In the genomic region with DNA sequence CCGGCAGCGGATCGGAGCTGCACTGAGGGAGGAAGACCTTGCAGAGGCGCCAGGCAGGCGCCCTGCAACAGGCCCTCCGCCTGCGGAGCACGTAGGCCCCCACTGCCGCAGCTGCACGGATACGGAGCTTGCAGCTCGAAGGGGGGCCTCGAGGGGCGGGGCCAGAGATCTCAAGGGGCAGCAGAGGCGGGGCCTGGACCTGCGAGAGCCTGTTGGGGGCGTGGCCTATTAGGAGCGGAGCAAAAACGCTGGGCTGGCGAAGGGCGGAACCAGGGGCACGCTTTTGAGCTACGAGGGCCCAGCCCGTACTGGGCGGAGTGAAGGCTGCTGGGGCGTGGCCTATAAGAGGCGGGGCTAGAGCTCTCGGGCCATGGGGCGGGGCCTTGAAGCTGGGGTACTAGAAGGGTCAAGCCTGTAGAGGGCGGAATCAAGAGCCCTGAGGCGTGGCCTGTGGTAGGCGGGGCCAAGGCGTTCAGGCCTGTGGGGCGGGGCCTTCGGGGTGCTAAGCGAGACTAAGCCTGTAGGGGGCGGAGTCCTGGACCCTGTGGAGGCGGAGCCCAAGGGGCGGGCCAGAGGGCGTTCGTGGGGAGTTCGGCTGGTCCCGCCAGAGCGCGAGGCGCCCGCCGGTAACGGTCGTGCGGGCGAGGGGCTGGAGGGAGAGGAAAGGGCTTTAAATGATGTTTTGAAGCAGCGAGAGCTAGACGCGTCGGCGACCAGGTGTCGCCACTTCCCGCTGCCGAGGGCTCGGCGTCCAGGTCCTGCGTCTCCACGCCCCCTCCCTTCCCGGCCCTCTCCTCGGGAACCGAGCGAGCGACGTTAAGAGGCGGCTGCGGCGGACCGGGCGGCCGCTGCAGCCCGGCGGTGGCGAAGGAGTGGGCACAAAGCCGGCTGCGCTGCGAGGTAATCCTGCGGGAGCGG, we compare ENCODE assay signal across 8 mouse cellular contexts. TPM values are rescaled to one million over a fixed set of nuclear protein-coding genes. Genes with fewer than 3 reads are reported as not detected.
DNase-seq lines count a peak whose midpoint lies in the region; ATAC-seq and TF ChIP-seq lines count a peak whose summit lies in the region.

No protein-coding gene starts in this region.

- H3K9me3 ChIP-seq in kidney, embryonic 14.5 days (ENCODE audit: control insufficient read depth, low read length) = no peaks in the 10 kb centered on the region
- no peaks in the 10 kb centered on the region for H3K9me3 ChIP-seq in limb, embryonic 15.5 days

- peak overlapping the region; percentile 63 for H3K27ac ChIP-seq in bone marrow macrophage, adult 2 months (ENCODE audit: insufficient read depth, low read depth, low read length)
- H3K27ac ChIP-seq in embryonic fibroblast, embryonic 13.5 days (ENCODE audit: insufficient read depth, low read length) = peak overlapping the region; percentile 55
- H3K27ac ChIP-seq in kidney, embryonic 14.5 days (ENCODE audit: low read depth, low read length) = peak overlapping the region; percentile 91
- peak overlapping the region; percentile 93 for H3K27ac ChIP-seq in limb, embryonic 15.5 days

- H3K4me1 ChIP-seq in bone marrow macrophage, adult 2 months (ENCODE audit: control insufficient read depth, insufficient read depth, low read length) = peaks cover 3% of the 10 kb centered on the region; the same call in 1 of the 2 replicates
- H3K4me1 ChIP-seq in embryonic fibroblast, embryonic 13.5 days (ENCODE audit: control insufficient read depth, insufficient read depth, low read length) = no peaks in the 10 kb centered on the region
- peaks cover 12% of the 10 kb centered on the region for H3K4me1 ChIP-seq in kidney, embryonic 14.5 days (ENCODE audit: control insufficient read depth, insufficient read depth, low read length)
- H3K4me1 ChIP-seq in limb, embryonic 15.5 days = peaks cover 26% of the 10 kb centered on the region

- under 1% methylated on average over 79 of the region's 84 CpGs for WGBS in kidney, embryonic 14.5 days
- WGBS in limb, embryonic 15.5 days = under 1% methylated on average over 79 of the region's 84 CpGs

- TF ChIP-seq POLR2A in bone marrow macrophage, adult 2 months (IDR thresholded peaks at IDR 0.05; ENCODE audit: borderline replicate concordance, low read depth, low read length) = peak; percentile 72; the same call in 1 of the 2 replicates
- TF ChIP-seq POLR2A in embryonic fibroblast, embryonic 13.5 days (IDR thresholded peaks at IDR 0.05; ENCODE audit: low read depth, low read length) = peak; percentile 99

- H3K36me3 ChIP-seq in kidney, embryonic 14.5 days (ENCODE audit: control insufficient read depth, insufficient read depth, low read length) = no peaks in the 10 kb centered on the region
- no peaks in the 10 kb centered on the region for H3K36me3 ChIP-seq in limb, embryonic 15.5 days

- peak overlapping the region; percentile 77 for H3K4me2 ChIP-seq in kidney, embryonic 14.5 days (replicated peaks; ENCODE audit: low read depth, low read length)
- peak overlapping the region; percentile 82 for H3K4me2 ChIP-seq in limb, embryonic 15.5 days

- peak overlapping the region; percentile 94 for H3K9ac ChIP-seq in kidney, embryonic 14.5 days (ENCODE audit: low read depth, low read length)
- peak overlapping the region; percentile 67 for H3K9ac ChIP-seq in limb, embryonic 15.5 days

- H3K4me3 ChIP-seq in bone marrow macrophage, adult 2 months (ENCODE audit: insufficient read depth, low read length) = peak overlapping the region; percentile 98
- H3K4me3 ChIP-seq in embryonic fibroblast, embryonic 13.5 days (ENCODE audit: insufficient read depth, low read length) = peak overlapping the region; percentile 87
- H3K4me3 ChIP-seq in kidney, embryonic 14.5 days (ENCODE audit: low read length) = peak overlapping the region; percentile 96
- H3K4me3 ChIP-seq in limb, embryonic 15.5 days = peak overlapping the region; percentile 71

- no peak for TF ChIP-seq CTCF in bone marrow macrophage, adult 2 months (IDR thresholded peaks at IDR 0.05; ENCODE audit: low read depth, low read length)
- TF ChIP-seq CTCF in embryonic fibroblast, embryonic 13.5 days (IDR thresholded peaks at IDR 0.05; ENCODE audit: borderline replicate concordance, insufficient read depth, low read length) = no peak

- peak; percentile 96 for ATAC-seq in kidney, embryonic 14.5 days (ENCODE audit: low FRiP score, low TSS enrichment)
- ATAC-seq in limb, embryonic 15.5 days (ENCODE audit: insufficient number of reproducible peaks, low FRiP score, low TSS enrichment, low read depth) = peak; percentile 98

- no peaks in the 10 kb centered on the region for H3K27me3 ChIP-seq in kidney, embryonic 14.5 days (ENCODE audit: control insufficient read depth, insufficient read depth, low read length)
- no peaks in the 10 kb centered on the region for H3K27me3 ChIP-seq in limb, embryonic 15.5 days

- peak; percentile 100 for DNase-seq in A20 (ENCODE audit: low read depth, low spot score)
- DNase-seq in heart, adult 9 months (ENCODE audit: low spot score in 2 of 2) = peak; percentile 100
- DNase-seq in monocyte, adult 2 months (ENCODE audit: low read depth in 1 of 2, low spot score in 2 of 2) = peak; percentile 100
- DNase-seq in spleen, postnatal 36 days (ENCODE audit: low spot score in 2 of 2) = peak; percentile 100

RNA-seq across cellular contexts. Expression of a gene that starts 2.2 kb away (rescaled TPM):
- 21.8 and 25.5 TPM in 2 replicates for polyA plus RNA-seq in bone marrow macrophage, adult 2 months (2012; ENCODE audit: insufficient read depth, insufficient read length, missing spikeins)
- 15.7 and 19.4 TPM in 2 replicates for polyA plus RNA-seq in embryonic fibroblast, embryonic 13.5 days (2011; ENCODE audit: insufficient read length, low read depth, missing spikeins)
- polyA plus RNA-seq in kidney, embryonic 14.5 days (2014; fragmentation: Nextera tagmentation; extraction: Ambion mirVana) = 39.5 and 76.1 TPM in 2 replicates
- polyA plus RNA-seq in limb, embryonic 15.5 days (2015; fragmentation: Nextera tagmentation; extraction: Ambion mirVana) = 97.1 and 98.7 TPM in 2 replicates

Comparison
In these comparisons a context has a peak if more than half of its experiments do, and no peak if none do; other contexts are left out.
1. Peak in every context shown above with its lines: DNase-seq, ATAC-seq, H3K4me3 ChIP-seq and H3K27ac ChIP-seq.